Mouse (Mus musculus): ENCODE data around the gene Atrnl1. TPM values are rescaled to one million over a fixed set of nuclear protein-coding genes. Genes with fewer than 3 reads are reported as not detected.

Gene Atrnl1
- polyA plus RNA-seq, 1 experiment from 2014 or later = 5.5 TPM

GRCm38 (mm10) chr19:57585231-57585792, 25.5 kb upstream of the Atrnl1 start:
- Histone ChIP-seq H3K4me2 (ENCODE audit: low read depth, low read length) (no peak overlapping the region), H3K4me1 (ENCODE audit: control insufficient read depth, insufficient read depth, low read length) (peaks cover 11% of the 10 kb centered on the region), H3K9ac (ENCODE audit: low read length) (no peak overlapping the region), H3K27ac (ENCODE audit: low read length) (no peak overlapping the region), H3K27me3 (ENCODE audit: control insufficient read depth, insufficient read depth, low read length) (no peaks in the 10 kb centered on the region), H3K36me3 (ENCODE audit: control insufficient read depth, insufficient read depth, low read length) (no peaks in the 10 kb centered on the region), H3K9me3 (replicated peaks; ENCODE audit: control insufficient read depth, low read length) (no peaks in the 10 kb centered on the region), H3K4me3 (replicated peaks; ENCODE audit: low read length) (no peak overlapping the region)
- 58% methylated on average over 4 of the region's 4 CpGs for WGBS
- ATAC-seq (ENCODE audit: insufficient read depth, low FRiP score) = no peak

GRCm38 (mm10) chr19:57586172-57586571, 24.7 kb upstream of the Atrnl1 start:
- Histone ChIP-seq H3K27ac (ENCODE audit: low read length) (no peak overlapping the region), H3K9me3 (replicated peaks; ENCODE audit: control insufficient read depth, low read length) (no peaks in the 10 kb centered on the region), H3K4me3 (replicated peaks; ENCODE audit: low read length) (no peak overlapping the region), H3K4me2 (ENCODE audit: low read depth, low read length) (peak overlapping the region; percentile 43), H3K4me1 (ENCODE audit: control insufficient read depth, insufficient read depth, low read length) (peaks cover 11% of the 10 kb centered on the region), H3K27me3 (ENCODE audit: control insufficient read depth, insufficient read depth, low read length) (no peaks in the 10 kb centered on the region), H3K36me3 (ENCODE audit: control insufficient read depth, insufficient read depth, low read length) (no peaks in the 10 kb centered on the region), H3K9ac (ENCODE audit: low read length) (peak overlapping the region; percentile 43)
- peak; percentile 56; the same call in 1 of the 2 replicates for ATAC-seq (ENCODE audit: insufficient read depth, low FRiP score)
- 6% methylated on average over 10 of the region's 10 CpGs for WGBS

GRCm38 (mm10) chr19:57589516-57589915, 21.3 kb upstream of the Atrnl1 start:
- Histone ChIP-seq H3K27me3 (ENCODE audit: control insufficient read depth, insufficient read depth, low read length) (no peaks in the 10 kb centered on the region), H3K27ac (ENCODE audit: low read length) (no peak overlapping the region), H3K9me3 (replicated peaks; ENCODE audit: control insufficient read depth, low read length) (no peaks in the 10 kb centered on the region), H3K4me1 (ENCODE audit: control insufficient read depth, insufficient read depth, low read length) (peaks cover 11% of the 10 kb centered on the region), H3K9ac (ENCODE audit: low read length) (no peak overlapping the region; the same call in 1 of the 2 replicates), H3K36me3 (ENCODE audit: control insufficient read depth, insufficient read depth, low read length) (no peaks in the 10 kb centered on the region), H3K4me2 (ENCODE audit: low read depth, low read length) (no peak overlapping the region), H3K4me3 (replicated peaks; ENCODE audit: low read length) (no peak overlapping the region)
- ATAC-seq (ENCODE audit: insufficient read depth, low FRiP score) = no peak
- WGBS = 53% methylated on average over 9 of the region's 9 CpGs

GRCm38 (mm10) chr19:57590895-57591294, 19.9 kb upstream of the Atrnl1 start:
- ATAC-seq (ENCODE audit: insufficient read depth, low FRiP score) = no peak
- Histone ChIP-seq H3K27ac (ENCODE audit: low read length) (no peak overlapping the region), H3K9ac (ENCODE audit: low read length) (no peak overlapping the region), H3K9me3 (replicated peaks; ENCODE audit: control insufficient read depth, low read length) (no peaks in the 10 kb centered on the region), H3K36me3 (ENCODE audit: control insufficient read depth, insufficient read depth, low read length) (no peaks in the 10 kb centered on the region), H3K4me1 (ENCODE audit: control insufficient read depth, insufficient read depth, low read length) (peaks cover 6% of the 10 kb centered on the region; the same call in 1 of the 2 replicates), H3K4me2 (ENCODE audit: low read depth, low read length) (no peak overlapping the region), H3K4me3 (replicated peaks; ENCODE audit: low read length) (no peak overlapping the region), H3K27me3 (ENCODE audit: control insufficient read depth, insufficient read depth, low read length) (no peaks in the 10 kb centered on the region)
- WGBS = 74% methylated on average over 5 of the region's 5 CpGs

- H3K9ac ChIP-seq (ENCODE audit: low read length) = no peak overlapping the region
- H3K36me3 ChIP-seq (ENCODE audit: control insufficient read depth, insufficient read depth, low read length) = no peaks in the 10 kb centered on the region
- H3K4me2 ChIP-seq (ENCODE audit: low read depth, low read length) = no peak overlapping the region
- no peak overlapping the region for H3K27ac ChIP-seq (ENCODE audit: low read length)
- H3K27me3 ChIP-seq (ENCODE audit: control insufficient read depth, insufficient read depth, low read length) = no peaks in the 10 kb centered on the region
- H3K4me3 ChIP-seq (replicated peaks; ENCODE audit: low read length) = no peak overlapping the region
- 84% methylated on average over 10 of the region's 10 CpGs for WGBS
- no peaks in the 10 kb centered on the region for H3K9me3 ChIP-seq (replicated peaks; ENCODE audit: control insufficient read depth, low read length)
- ATAC-seq (ENCODE audit: insufficient read depth, low FRiP score) = no peak
- peaks cover 6% of the 10 kb centered on the region; the same call in 1 of the 2 replicates for H3K4me1 ChIP-seq (ENCODE audit: control insufficient read depth, insufficient read depth, low read length)
Observed at GRCm38 (mm10) chr19:57591631-57592030, 19.2 kb upstream of the Atrnl1 start.

- Histone ChIP-seq H3K9me3 (replicated peaks; ENCODE audit: control insufficient read depth, low read length) (no peaks in the 10 kb centered on the region), H3K4me1 (ENCODE audit: control insufficient read depth, insufficient read depth, low read length) (peaks cover 6% of the 10 kb centered on the region; the same call in 1 of the 2 replicates), H3K36me3 (ENCODE audit: control insufficient read depth, insufficient read depth, low read length) (no peaks in the 10 kb centered on the region), H3K4me3 (replicated peaks; ENCODE audit: low read length) (no peak overlapping the region), H3K27ac (ENCODE audit: low read length) (no peak overlapping the region), H3K4me2 (ENCODE audit: low read depth, low read length) (no peak overlapping the region), H3K9ac (ENCODE audit: low read length) (no peak overlapping the region), H3K27me3 (ENCODE audit: control insufficient read depth, insufficient read depth, low read length) (no peaks in the 10 kb centered on the region)
- WGBS = 75% methylated on average over 2 of the region's 2 CpGs
- ATAC-seq (ENCODE audit: insufficient read depth, low FRiP score) = no peak
Observed at GRCm38 (mm10) chr19:57592355-57592754, 18.5 kb upstream of the Atrnl1 start.

- H3K27me3 ChIP-seq (ENCODE audit: control insufficient read depth, insufficient read depth, low read length) = no peaks in the 10 kb centered on the region
- no peak overlapping the region for H3K9ac ChIP-seq (ENCODE audit: low read length)
- no peak overlapping the region for H3K4me2 ChIP-seq (ENCODE audit: low read depth, low read length)
- 67% methylated on average over 8 of the region's 8 CpGs for WGBS
- ATAC-seq (ENCODE audit: insufficient read depth, low FRiP score) = no peak
- peaks cover 9% of the 10 kb centered on the region; the same call in 1 of the 2 replicates for H3K4me1 ChIP-seq (ENCODE audit: control insufficient read depth, insufficient read depth, low read length)
- no peaks in the 10 kb centered on the region for H3K9me3 ChIP-seq (replicated peaks; ENCODE audit: control insufficient read depth, low read length)
- no peak overlapping the region for H3K4me3 ChIP-seq (replicated peaks; ENCODE audit: low read length)
- H3K36me3 ChIP-seq (ENCODE audit: control insufficient read depth, insufficient read depth, low read length) = no peaks in the 10 kb centered on the region
- no peak overlapping the region for H3K27ac ChIP-seq (ENCODE audit: low read length)
Observed at GRCm38 (mm10) chr19:57599126-57599525, 11.7 kb upstream of the Atrnl1 start.

GRCm38 (mm10) chr19:57600233-57600929, 10.5 kb upstream of the Atrnl1 start:
- WGBS = 30% methylated on average over 16 of the region's 16 CpGs

GRCm38 (mm10) chr19:57600930-57601328, 9.9 kb upstream of the Atrnl1 start:
- Histone ChIP-seq H3K27ac (ENCODE audit: low read length) (no peak overlapping the region), H3K4me1 (ENCODE audit: control insufficient read depth, insufficient read depth, low read length) (peaks cover 9% of the 10 kb centered on the region), H3K4me2 (ENCODE audit: low read depth, low read length) (no peak overlapping the region), H3K4me3 (replicated peaks; ENCODE audit: low read length) (no peak overlapping the region), H3K27me3 (ENCODE audit: control insufficient read depth, insufficient read depth, low read length) (no peaks in the 10 kb centered on the region), H3K9ac (ENCODE audit: low read length) (no peak overlapping the region), H3K36me3 (ENCODE audit: control insufficient read depth, insufficient read depth, low read length) (no peaks in the 10 kb centered on the region), H3K9me3 (replicated peaks; ENCODE audit: control insufficient read depth, low read length) (no peaks in the 10 kb centered on the region)
- WGBS = 80% methylated on average over 2 of the region's 2 CpGs
- no peak for ATAC-seq (ENCODE audit: insufficient read depth, low FRiP score)

More at GRCm38 (mm10) chr19:57600233-57600929, 10.5 kb upstream of the Atrnl1 start:
- 0 out of 2 replicates have a peak overlapping the region, but pooled peaks have one; percentile 2 for H3K9ac ChIP-seq (ENCODE audit: low read length)
- no peak overlapping the region for H3K4me3 ChIP-seq (replicated peaks; ENCODE audit: low read length)
- no peaks in the 10 kb centered on the region for H3K36me3 ChIP-seq (ENCODE audit: control insufficient read depth, insufficient read depth, low read length)
- no peaks in the 10 kb centered on the region for H3K9me3 ChIP-seq (replicated peaks; ENCODE audit: control insufficient read depth, low read length)
- H3K27me3 ChIP-seq (ENCODE audit: control insufficient read depth, insufficient read depth, low read length) = no peaks in the 10 kb centered on the region
- no peak for ATAC-seq (ENCODE audit: insufficient read depth, low FRiP score)
- H3K4me1 ChIP-seq (ENCODE audit: control insufficient read depth, insufficient read depth, low read length) = peaks cover 9% of the 10 kb centered on the region; the same call in 1 of the 2 replicates
- 0 out of 2 replicates have a peak overlapping the region, but pooled peaks have one; percentile 5 for H3K27ac ChIP-seq (ENCODE audit: low read length)
- peak overlapping the region; percentile 3; the same call in 1 of the 2 replicates for H3K4me2 ChIP-seq (ENCODE audit: low read depth, low read length)
